Comparison of ENCODE assay signal across 22 mouse cellular contexts in the genomic region with DNA sequence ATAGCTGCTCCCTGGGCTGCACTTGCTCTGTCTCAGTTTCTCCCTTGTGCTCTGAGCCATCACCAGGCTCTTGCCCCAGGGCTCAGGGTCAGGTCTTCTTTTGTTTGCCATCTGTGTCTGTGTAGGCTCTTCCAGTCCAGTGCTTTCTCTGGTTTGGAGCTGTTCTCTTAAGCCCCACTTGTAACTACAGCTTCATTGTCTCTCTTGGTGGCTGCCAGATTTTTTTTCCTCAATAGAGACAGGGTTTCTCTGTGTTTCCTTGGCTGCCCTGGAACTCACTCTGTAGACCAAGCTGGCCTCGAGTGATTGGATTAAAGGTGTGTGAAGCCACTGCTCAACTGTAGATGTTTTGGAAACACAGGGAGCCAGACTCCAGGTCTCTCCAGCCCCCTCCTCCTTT.
"Had no signal": no experiment of that assay in that cellular context is flagged by ENCODE, and none has a peak within 500 bp of the region (broad histone marks: within the 10 kb centered on the region; RNA-seq: fewer than 3 reads in every experiment).

No protein-coding gene starts in this region.

- H3K4me1 ChIP-seq: lung, embryonic 15.5 days had no signal

- H3K9me3 ChIP-seq: liver, embryonic 13.5 days; liver, embryonic 15.5 days; lung, embryonic 15.5 days; megakaryocyte, embryonic 14.5 days; midbrain, embryonic 12.5 days; neural tube, embryonic 12.5 days; stomach, embryonic 15.5 days had no signal

- H3K36me3 ChIP-seq: liver, embryonic 13.5 days; liver, embryonic 15.5 days; lung, embryonic 15.5 days; stomach, embryonic 15.5 days had no signal

- H3K27ac ChIP-seq: liver, embryonic 13.5 days; liver, embryonic 15.5 days; lung, embryonic 15.5 days; macrophage; midbrain, embryonic 12.5 days; neural tube, embryonic 12.5 days; stomach, embryonic 15.5 days; stomach, postnatal 0 days had no signal

- H3K9ac ChIP-seq: liver, embryonic 13.5 days; liver, embryonic 15.5 days; liver, postnatal 0 days; lung, embryonic 15.5 days; midbrain, embryonic 12.5 days; neural tube, embryonic 12.5 days; stomach, embryonic 15.5 days had no signal

- H3K27me3 ChIP-seq: liver, embryonic 15.5 days; lung, embryonic 15.5 days; midbrain, embryonic 12.5 days; neural tube, embryonic 12.5 days; stomach, embryonic 15.5 days had no signal

- H3K4me3 ChIP-seq: liver, embryonic 13.5 days; liver, embryonic 15.5 days; lung, embryonic 15.5 days; megakaryocyte, embryonic 14.5 days; midbrain, embryonic 12.5 days; neural tube, embryonic 12.5 days; stomach, embryonic 15.5 days had no signal

- DNase-seq: liver, embryonic 13.5 days; liver, postnatal 0 days; lung, adult 2 months; lung, postnatal 14 days; lung, postnatal 36 days; midbrain, embryonic 14.5 days; right cerebral cortex, postnatal 14 days; right cerebral cortex, postnatal 4 days; spleen, adult 18-20 months; thymus, adult 2 months; thymus, postnatal 25 days; thymus, postnatal 4 days had no signal

- ATAC-seq: liver, postnatal 0 days; lung, postnatal 0 days; midbrain, embryonic 16.5 days had no signal

- H3K4me2 ChIP-seq: liver, embryonic 13.5 days; liver, embryonic 15.5 days; lung, embryonic 15.5 days; midbrain, embryonic 12.5 days; neural tube, embryonic 12.5 days; stomach, embryonic 15.5 days had no signal
